Mouse (Mus musculus): ENCODE results near the gene Olfr693. TPM values are rescaled to one million over a fixed set of nuclear protein-coding genes. Genes with fewer than 3 reads are reported as not detected.
"Not testable (repeated sequence)": the region's sequence is repeated elsewhere in the genome, so short reads cannot be mapped to it uniquely, and the experiment has no call there.

The Olfr693 gene
- total RNA-seq (2012; rRNA removed) (not detected in 2 replicates), polyA plus RNA-seq (2012; ENCODE audit: insufficient read depth in 1 of 2, insufficient read length in 2 of 2, low read depth in 1 of 2, low replicate concordance in 2 of 2, missing spikeins in 1 of 2) (not detected)

GRCm38 (mm10) chr7:106680484-106680883 is at the start of gene Olfr693:
Olfr693 (minus strand) TSS chr7:106680584.
- TF ChIP-seq TCF12 (IDR thresholded peaks at IDR 0.05; ENCODE audit: low read depth, low read length) (no peak), CHD2 (IDR thresholded peaks at IDR 0.05; ENCODE audit: low read length) (no peak), CTCF (IDR thresholded peaks at IDR 0.05 in 2 of 3, conservative IDR thresholded peaks at IDR 0.05 in 1 of 3; ENCODE audit: control insufficient read depth in 1 of 3, insufficient read depth in 1 of 3, low read depth in 2 of 3, low read length in 3 of 3, poor library complexity in 1 of 3, severe bottlenecking in 1 of 3) (no peak), RAD21 (IDR thresholded peaks at IDR 0.05; ENCODE audit: low read depth, low read length) (no peak), NRF1 (IDR thresholded peaks at IDR 0.05; ENCODE audit: insufficient read depth, low read depth, low read length, poor library complexity, severe bottlenecking) (no peak), POLR2AphosphoS5 (IDR thresholded peaks at IDR 0.05; ENCODE audit: borderline replicate concordance, low read depth, low read length) (no peak), UBTF (IDR thresholded peaks at IDR 0.05; ENCODE audit: borderline replicate concordance, insufficient read depth, low read depth, low read length) (no peak), HCFC1 (IDR thresholded peaks at IDR 0.05; ENCODE audit: low read depth, low read length) (no peak), TBP (IDR thresholded peaks at IDR 0.05; ENCODE audit: low read depth, low read length) (no peak), SIN3A (IDR thresholded peaks at IDR 0.05; ENCODE audit: low read length) (no peak), MEF2A (IDR thresholded peaks at IDR 0.05; ENCODE audit: extremely low read depth, insufficient replicate concordance, low read depth, low read length, poor library complexity, severe bottlenecking) (no peak), NELFE (IDR thresholded peaks at IDR 0.05; ENCODE audit: low read depth, low read length) (no peak), BHLHE40 (IDR thresholded peaks at IDR 0.05; ENCODE audit: borderline replicate concordance, low read depth, low read length) (no peak), MAFK (IDR thresholded peaks at IDR 0.05; ENCODE audit: borderline replicate concordance, low read depth, low read length) (no peak), MYC (IDR thresholded peaks at IDR 0.05; ENCODE audit: low read depth, low read length) (no peak), GATA1 (IDR thresholded peaks at IDR 0.05; ENCODE audit: low read depth, low read length) (no peak), ETS1 (IDR thresholded peaks at IDR 0.05; ENCODE audit: low read depth, low read length) (no peak), E2F4 (IDR thresholded peaks at IDR 0.05; ENCODE audit: borderline replicate concordance, low read depth, low read length) (no peak)
- Histone ChIP-seq H3K4me3 (ENCODE audit: control insufficient read depth in 1 of 2, insufficient read depth in 1 of 2, low read depth in 2 of 2, low read length in 2 of 2) (no peak within 1 kb of the TSS), H3K4me1 (ENCODE audit: control insufficient read depth in 1 of 2, insufficient read depth in 2 of 2, low read length in 2 of 2) (no peaks in the 10 kb centered on the region), H3K36me3 (ENCODE audit: control insufficient read depth in 1 of 2, insufficient read depth in 2 of 2, low read length in 2 of 2) (no peaks in the 10 kb centered on the region), H3K79me2 (ENCODE audit: control insufficient read depth, insufficient read depth, low read length, poor library complexity) (no peaks in the 10 kb centered on the region), H3K27ac (ENCODE audit: control insufficient read depth, low read depth, low read length) (no peak within 1 kb of the TSS), H3K9ac (ENCODE audit: control insufficient read depth, low read depth, low read length, poor library complexity, severe bottlenecking) (no peak within 1 kb of the TSS), H3K27me3 (ENCODE audit: control insufficient read depth in 1 of 2, insufficient read depth in 2 of 2, low read length in 2 of 2) (no peaks in the 10 kb centered on the region), H3K9me3 (replicated peaks; ENCODE audit: insufficient read depth, low read length) (no peaks in the 10 kb centered on the region)
- DNase-seq (ENCODE audit: low read depth, low spot score): no peak

GRCm38 (mm10) chr7:106725654-106726053 is 45.3 kb upstream of the Olfr693 start:
- not testable (repeated sequence) for H3K27ac ChIP-seq (ENCODE audit: control insufficient read depth, low read depth, low read length); H3K79me2 ChIP-seq (ENCODE audit: control insufficient read depth, insufficient read depth, low read length, poor library complexity); H3K9ac ChIP-seq (ENCODE audit: control insufficient read depth, low read depth, low read length, poor library complexity, severe bottlenecking)

More at GRCm38 (mm10) chr7:106725654-106726053, 45.3 kb upstream of the Olfr693 start:
- H3K36me3 ChIP-seq (ENCODE audit: control insufficient read depth in 1 of 2, insufficient read depth in 2 of 2, low read length in 2 of 2); DNase-seq (ENCODE audit: low read depth, low spot score); H3K4me3 ChIP-seq (ENCODE audit: control insufficient read depth in 1 of 2, insufficient read depth in 1 of 2, low read depth in 2 of 2, low read length in 2 of 2); H3K27me3 ChIP-seq (ENCODE audit: control insufficient read depth in 1 of 2, insufficient read depth in 2 of 2, low read length in 2 of 2); H3K9me3 ChIP-seq (replicated peaks; ENCODE audit: insufficient read depth, low read length); H3K4me1 ChIP-seq (ENCODE audit: control insufficient read depth in 1 of 2, insufficient read depth in 2 of 2, low read length in 2 of 2): not testable (repeated sequence)
